Mouse (Mus musculus) liver, embryonic 12.5 days (tissue): ENCODE data around the gene Unc13d. TPM values are rescaled to one million over a fixed set of nuclear protein-coding genes. Genes with fewer than 3 reads are reported as not detected.

ENCODE experiments used
- ATAC-seq: fragments of 200-750 bp; cut with Nextera tagmentation; 2 replicates; pipeline ENCODE4 v1.8.0; 2017; ENCODE audit warnings: moderate number of reproducible peaks, mild to moderate bottlenecking, moderate library complexity
- H3K27ac ChIP-seq: fragments of 300-500 bp; sonication (generic); 2 replicates; pipeline ENCODE4 v1.5.1; 2016; ENCODE audit warnings: mild to moderate bottlenecking
- H3K27me3 ChIP-seq: fragments of 300-500 bp; sonication (generic); replicated peaks from 2 replicates; pipeline ENCODE4 v1.6.1; 2016; ENCODE audit warnings: mild to moderate bottlenecking, moderate library complexity
- H3K36me3 ChIP-seq: fragments of 300-500 bp; sonication (generic); 2 replicates; pipeline ENCODE4 v1.6.1; 2016; ENCODE audit warnings: mild to moderate bottlenecking, moderate library complexity
- H3K4me1 ChIP-seq: fragments of 300-500 bp; sonication (generic); 2 replicates; pipeline ENCODE4 v1.6.1; 2016
- H3K4me2 ChIP-seq: fragments of 300-500 bp; sonication (generic); 2 replicates; pipeline ENCODE4 v1.6.1; 2016; ENCODE audit warnings: mild to moderate bottlenecking, moderate library complexity
- H3K4me3 ChIP-seq: fragments of 300-500 bp; sonication (generic); 2 replicates; pipeline ENCODE4 v1.5.1; 2016; ENCODE audit warnings: mild to moderate bottlenecking, moderate library complexity
- H3K9ac ChIP-seq: fragments of 300-500 bp; sonication (generic); 2 replicates; pipeline ENCODE4 v1.6.1; 2016; ENCODE audit warnings: mild to moderate bottlenecking, moderate library complexity
- H3K9me3 ChIP-seq: fragments of 300-500 bp; sonication (generic); replicated peaks from 2 replicates; pipeline ENCODE4 v1.6.1; 2016; ENCODE audit warnings: mild to moderate bottlenecking, moderate library complexity
- WGBS: fragments of 180-500 bp; shearing (Covaris S2); methylation state at CpG from one replicate; pipeline ENCODE4 v1.1.7; 2016; ENCODE audit not compliant: insufficient replicate concordance; 5-methylcytosine and 5-hydroxymethylcytosine counted together
- polyA plus RNA-seq: library from polyadenylated mRNA; unstranded; fragments of >200 nt; fragmentation: Nextera tagmentation; extraction: Ambion mirVana; gene quantifications from 2 replicates; pipeline ENCODE4 v1.2.1, GENCODE M21; 2016

The Unc13d gene
- polyA plus RNA-seq, 1 experiment from 2014 or later, result 50.1 TPM

GRCm38 (mm10) chr11:116057237-116057881, 20.4 kb downstream of the Unc13d start:
- H3K4me2 ChIP-seq, result peak overlapping the region; percentile 39
- peaks cover 60% of the 10 kb centered on the region for H3K4me1 ChIP-seq
- no peaks in the 10 kb centered on the region for H3K27me3 ChIP-seq
- WGBS, result 20% methylated on average over 4 of the region's 4 CpGs
- no peaks in the 10 kb centered on the region for H3K9me3 ChIP-seq
- peaks cover 99% of the 10 kb centered on the region for H3K36me3 ChIP-seq
- H3K27ac ChIP-seq, result peak overlapping the region; percentile 78
- no peak overlapping the region for H3K4me3 ChIP-seq
- ATAC-seq, result peak; percentile 78
- peak overlapping the region; percentile 54 for H3K9ac ChIP-seq

- no peaks in the 10 kb centered on the region for H3K27me3 ChIP-seq
- peaks cover 99% of the 10 kb centered on the region for H3K36me3 ChIP-seq
- H3K4me3 ChIP-seq, result no peak overlapping the region
- ATAC-seq, result no peak
- H3K9me3 ChIP-seq, result no peaks in the 10 kb centered on the region
- no peak overlapping the region for H3K9ac ChIP-seq
- WGBS, result 66% methylated on average over 11 of the region's 11 CpGs
- H3K4me1 ChIP-seq, result peaks cover 60% of the 10 kb centered on the region
- no peak overlapping the region for H3K4me2 ChIP-seq
- peak overlapping the region; percentile 78; the same call in 1 of the 2 replicates for H3K27ac ChIP-seq
These were observed 21.9 kb downstream of the Unc13d start for GRCm38 (mm10) chr11:116055873-116056272.

- 74% methylated on average over 9 of the region's 9 CpGs for WGBS
- ATAC-seq, result peak; percentile 48
- Histone ChIP-seq H3K4me3 (no peak overlapping the region), H3K4me1 (peaks cover 57% of the 10 kb centered on the region), H3K27ac (peak overlapping the region; percentile 10), H3K27me3 (no peaks in the 10 kb centered on the region), H3K4me2 (no peak overlapping the region), H3K9me3 (no peaks in the 10 kb centered on the region), H3K9ac (peak overlapping the region; percentile 12), H3K36me3 (peaks cover 99% of the 10 kb centered on the region)
These were observed 24.1 kb downstream of the Unc13d start for GRCm38 (mm10) chr11:116053510-116054229.

GRCm38 (mm10) chr11:116050196-116050595, 27.6 kb downstream of the Unc13d start:
- Histone ChIP-seq H3K27ac (no peak overlapping the region), H3K4me2 (no peak overlapping the region), H3K9ac (no peak overlapping the region), H3K4me1 (peaks cover 22% of the 10 kb centered on the region), H3K27me3 (no peaks in the 10 kb centered on the region), H3K9me3 (no peaks in the 10 kb centered on the region), H3K4me3 (no peak overlapping the region), H3K36me3 (peaks cover 97% of the 10 kb centered on the region)
- WGBS, result 85% methylated on average over 4 of the region's 4 CpGs
- no peak for ATAC-seq

GRCm38 (mm10) chr11:116049610-116050009, 28.2 kb downstream of the Unc13d start:
- Histone ChIP-seq H3K27me3 (no peaks in the 10 kb centered on the region), H3K9me3 (no peaks in the 10 kb centered on the region), H3K9ac (no peak overlapping the region), H3K36me3 (peaks cover 97% of the 10 kb centered on the region), H3K4me2 (no peak overlapping the region), H3K27ac (no peak overlapping the region), H3K4me1 (peaks cover 17% of the 10 kb centered on the region), H3K4me3 (no peak overlapping the region)
- no peak for ATAC-seq
- WGBS, result 74% methylated on average over 2 of the region's 2 CpGs

- Histone ChIP-seq H3K9ac (no peak overlapping the region), H3K36me3 (peaks cover 79% of the 10 kb centered on the region), H3K4me3 (no peak overlapping the region), H3K9me3 (no peaks in the 10 kb centered on the region), H3K4me2 (no peak overlapping the region), H3K27ac (no peak overlapping the region), H3K27me3 (no peaks in the 10 kb centered on the region), H3K4me1 (peaks cover 9% of the 10 kb centered on the region; the same call in 1 of the 2 replicates)
- 87% methylated on average over 6 of the region's 6 CpGs for WGBS
- ATAC-seq, result no peak
These were observed 32.6 kb downstream of the Unc13d start for GRCm38 (mm10) chr11:116045173-116045572.

- WGBS, result 90% methylated on average over 1 of the region's 1 CpGs
- Histone ChIP-seq H3K9me3 (no peaks in the 10 kb centered on the region), H3K9ac (no peak overlapping the region), H3K4me2 (no peak overlapping the region), H3K4me3 (no peak overlapping the region), H3K36me3 (peaks cover 79% of the 10 kb centered on the region), H3K27ac (no peak overlapping the region), H3K27me3 (no peaks in the 10 kb centered on the region), H3K4me1 (peaks cover 9% of the 10 kb centered on the region; the same call in 1 of the 2 replicates)
- no peak for ATAC-seq
These were observed 34.5 kb downstream of the Unc13d start for GRCm38 (mm10) chr11:116043286-116043685.

GRCm38 (mm10) chr11:116042372-116043138, 35.2 kb downstream of the Unc13d start:
- H3K9ac ChIP-seq, result no peak overlapping the region
- H3K9me3 ChIP-seq, result no peaks in the 10 kb centered on the region
- H3K4me3 ChIP-seq, result no peak overlapping the region
- WGBS, result 62% methylated on average over 5 of the region's 5 CpGs
- peaks cover 77% of the 10 kb centered on the region for H3K36me3 ChIP-seq
- H3K27me3 ChIP-seq, result no peaks in the 10 kb centered on the region
- peaks cover 9% of the 10 kb centered on the region; the same call in 1 of the 2 replicates for H3K4me1 ChIP-seq
- peak overlapping the region; percentile 18; the same call in 1 of the 2 replicates for H3K27ac ChIP-seq
- ATAC-seq, result no peak
- no peak overlapping the region for H3K4me2 ChIP-seq

GRCm38 (mm10) chr11:116041833-116042232, 35.9 kb downstream of the Unc13d start:
- Histone ChIP-seq H3K9ac (no peak overlapping the region), H3K4me3 (no peak overlapping the region), H3K36me3 (peaks cover 69% of the 10 kb centered on the region), H3K4me1 (peaks cover 9% of the 10 kb centered on the region; the same call in 1 of the 2 replicates), H3K4me2 (no peak overlapping the region), H3K27ac (no peak overlapping the region), H3K27me3 (no peaks in the 10 kb centered on the region), H3K9me3 (no peaks in the 10 kb centered on the region)
- WGBS, result 94% methylated on average over 2 of the region's 2 CpGs
- ATAC-seq, result no peak

GRCm38 (mm10) chr11:116040593-116040992, 37.2 kb downstream of the Unc13d start:
- no peaks in the 10 kb centered on the region for H3K27me3 ChIP-seq
- ATAC-seq, result no peak
- no peak overlapping the region for H3K4me3 ChIP-seq
- H3K4me1 ChIP-seq, result peaks cover 9% of the 10 kb centered on the region; the same call in 1 of the 2 replicates
- no peak overlapping the region for H3K9ac ChIP-seq
- no peak overlapping the region for H3K27ac ChIP-seq
- no peak overlapping the region for H3K4me2 ChIP-seq
- no peaks in the 10 kb centered on the region for H3K9me3 ChIP-seq
- 80% methylated on average over 6 of the region's 6 CpGs for WGBS
- H3K36me3 ChIP-seq, result peaks cover 65% of the 10 kb centered on the region

GRCm38 (mm10) chr11:116037826-116038225, 39.9 kb downstream of the Unc13d start:
- Histone ChIP-seq H3K4me3 (no peak overlapping the region), H3K9me3 (no peaks in the 10 kb centered on the region), H3K9ac (no peak overlapping the region), H3K27ac (no peak overlapping the region), H3K36me3 (peaks cover 78% of the 10 kb centered on the region), H3K4me1 (peaks cover 17% of the 10 kb centered on the region), H3K27me3 (no peaks in the 10 kb centered on the region), H3K4me2 (no peak overlapping the region)
- no peak for ATAC-seq
- WGBS, result 87% methylated on average over 9 of the region's 9 CpGs

- Histone ChIP-seq H3K4me2 (no peak overlapping the region), H3K27ac (no peak overlapping the region), H3K9me3 (no peaks in the 10 kb centered on the region), H3K9ac (no peak overlapping the region), H3K36me3 (peaks cover 79% of the 10 kb centered on the region), H3K27me3 (no peaks in the 10 kb centered on the region), H3K4me1 (peaks cover 22% of the 10 kb centered on the region), H3K4me3 (no peak overlapping the region)
- no peak for ATAC-seq
- WGBS, result 93% methylated on average over 3 of the region's 3 CpGs
These were observed 41.1 kb downstream of the Unc13d start for GRCm38 (mm10) chr11:116036671-116037070.
